28 mouse cellular contexts compared by ENCODE assay signal in genomic region chr6:91358394-91358793, GRCm38 (mm10). TPM values are rescaled to one million over a fixed set of nuclear protein-coding genes. Genes with fewer than 3 reads are reported as not detected.
A peak's percentile ranks its signal among the peaks of the same experiment; 100 is the strongest.
DNase-seq lines count a peak whose midpoint lies in the region; ATAC-seq and TF ChIP-seq lines count a peak whose summit lies in the region.
"Had no signal": no experiment of that assay in that cellular context is flagged by ENCODE, and none has a peak within 500 bp of the region (broad histone marks: within the 10 kb centered on the region; RNA-seq: fewer than 3 reads in every experiment).

No protein-coding gene starts in this region.

- 48% methylated on average over 2 of the region's 2 CpGs for WGBS in small intestine, adult 2 months
- WGBS in intestine, embryonic 16.5 days = 43% methylated on average over 2 of the region's 2 CpGs

- H3K36me3 ChIP-seq in small intestine, adult 2 months (ENCODE audit: control insufficient read depth, insufficient read depth, low read length) = no peaks in the 10 kb centered on the region
- H3K36me3 ChIP-seq in intestine, embryonic 16.5 days (ENCODE audit: control insufficient read depth, insufficient read depth, low read length) = no peaks in the 10 kb centered on the region
- H3K36me3 ChIP-seq: hindbrain, embryonic 12.5 days; hindbrain, embryonic 15.5 days had no signal

- no peak for ATAC-seq in intestine, embryonic 16.5 days
- ATAC-seq: forebrain, embryonic 16.5 days; Patski had no signal

- no peaks in the 10 kb centered on the region; the same call in 1 of the 2 replicates for H3K27me3 ChIP-seq in small intestine, adult 2 months (ENCODE audit: control insufficient read depth, insufficient read depth, low read length)
- no peaks in the 10 kb centered on the region for H3K27me3 ChIP-seq in intestine, embryonic 16.5 days (replicated peaks; ENCODE audit: control insufficient read depth, insufficient read depth, low read length)
- H3K27me3 ChIP-seq: forebrain, embryonic 12.5 days; hindbrain, embryonic 12.5 days; hindbrain, embryonic 15.5 days; Patski had no signal

- H3K4me1 ChIP-seq in small intestine, adult 2 months (ENCODE audit: control insufficient read depth, insufficient read depth, insufficient read length, low read length) = peaks cover 3% of the 10 kb centered on the region; the same call in 1 of the 2 replicates
- H3K4me1 ChIP-seq in intestine, embryonic 16.5 days (ENCODE audit: control insufficient read depth, insufficient read depth, low read length) = no peaks in the 10 kb centered on the region

- no peak for TF ChIP-seq CTCF in layer of hippocampus, adult 2 months (conservative IDR thresholded peaks at IDR 0.05)
- TF ChIP-seq CTCF in small intestine, adult 2 months (IDR thresholded peaks at IDR 0.05; ENCODE audit: extremely low read depth, insufficient read length, insufficient replicate concordance, low read depth, low read length) = no peak

- TF ChIP-seq POLR2A in small intestine, adult 2 months (IDR thresholded peaks at IDR 0.05; ENCODE audit: low read depth, low read length) = no peak

- no peaks in the 10 kb centered on the region for H3K9me3 ChIP-seq in intestine, embryonic 16.5 days (ENCODE audit: control insufficient read depth, low read length)
- H3K9me3 ChIP-seq: forebrain, embryonic 12.5 days; hindbrain, embryonic 12.5 days; hindbrain, embryonic 15.5 days had no signal

- peak overlapping the region; percentile 81 for H3K27ac ChIP-seq in layer of hippocampus, adult 2 months
- H3K27ac ChIP-seq in small intestine, adult 2 months (ENCODE audit: insufficient read depth, low read depth, low read length) = 0 out of 2 replicates have a peak overlapping the region, but pooled peaks have one; percentile 22
- no peak overlapping the region for H3K27ac ChIP-seq in intestine, embryonic 16.5 days (ENCODE audit: low read length)
- H3K27ac ChIP-seq: gastrocnemius, adult 2 months; hindbrain, embryonic 12.5 days; hindbrain, embryonic 15.5 days had no signal

- DNase-seq in cerebellum, adult 11-12 months = peak; percentile 32
- DNase-seq in cerebellum, postnatal 36 days = no peak
- DNase-seq in cerebellum, postnatal 25 days = peak; percentile 33 to 44
- no peak for DNase-seq in cerebellum, postnatal 10 days
- DNase-seq in layer of hippocampus, adult 2 months (ENCODE audit: low spot score in 2 of 2) = no peak
- DNase-seq in layer of hippocampus, adult 9-10 months (ENCODE audit: low spot score) = no peak
- DNase-seq: adrenal gland, postnatal 10 days; adrenal gland, postnatal 36 days; gastrocnemius, adult 2 months; gastrocnemius, postnatal 14 days; heart, adult 11 months; kidney, adult 11 months had no signal

- H3K4me3 ChIP-seq in layer of hippocampus, adult 2 months = no peak overlapping the region
- no peak overlapping the region for H3K4me3 ChIP-seq in small intestine, adult 2 months (ENCODE audit: low read depth, low read length)
- no peak overlapping the region for H3K4me3 ChIP-seq in intestine, embryonic 16.5 days (ENCODE audit: low read length)
- H3K4me3 ChIP-seq: forebrain, embryonic 12.5 days; gastrocnemius, adult 2 months; hindbrain, embryonic 12.5 days; hindbrain, embryonic 15.5 days had no signal

- no peak overlapping the region for H3K4me2 ChIP-seq in intestine, embryonic 16.5 days (ENCODE audit: low read depth, low read length)
- H3K4me2 ChIP-seq: forebrain, embryonic 12.5 days; heart, embryonic 11.5 days; hindbrain, embryonic 12.5 days; hindbrain, embryonic 15.5 days had no signal

- no peak overlapping the region for H3K9ac ChIP-seq in intestine, embryonic 16.5 days (ENCODE audit: low read depth, low read length)
- H3K9ac ChIP-seq: forebrain, embryonic 12.5 days; hindbrain, embryonic 12.5 days; hindbrain, embryonic 15.5 days had no signal

RNA-seq across cellular contexts. Expression of gene Wnt7a, which starts 52.8 kb away (rescaled TPM):
- 10 to 100 TPM; 18.0 to 25.3 TPM for total RNA-seq in layer of hippocampus, adult 2 months (2021)
- not detected in 2 replicates for polyA plus RNA-seq in small intestine, adult 2 months (2012; rRNA removed)
- polyA plus RNA-seq in intestine, embryonic 16.5 days (2015; fragmentation: Nextera tagmentation; extraction: Ambion mirVana) = not detected in 2 replicates
- total RNA-seq: adrenal gland, adult 18-20 months; adrenal gland, postnatal 10 days; adrenal gland, postnatal 36 days; gastrocnemius, adult 2 months; gastrocnemius, postnatal 14 days; gastrocnemius, postnatal 4 days; heart, adult 8-10 months; heart, postnatal 25 days; hematopoietic stem cell, adult 5-6 weeks had no signal
- polyA plus RNA-seq: heart, embryonic 14.5 days; heart, postnatal 0 days; intestine, embryonic 14.5 days had no signal

Comparison
In these comparisons a context has a peak if more than half of its experiments do, and no peak if none do; other contexts are left out.
1. DNase-seq: peak in cerebellum, adult 11-12 months (single experiment) and cerebellum, postnatal 25 days (2 of 2); none in cerebellum, postnatal 36 days (0 of 2), cerebellum, postnatal 10 days (0 of 2), layer of hippocampus, adult 2 months (0 of 2) and layer of hippocampus, adult 9-10 months (single experiment).